Mouse (Mus musculus) central nervous system, embryonic 14 days (tissue): ENCODE measurements around the gene Pitpna. TPM values are rescaled to one million over a fixed set of nuclear protein-coding genes. Genes with fewer than 3 reads are reported as not detected.

Experiments
- polyA plus RNA-seq: library from polyadenylated mRNA; depleted of rRNA; stranded (reverse); fragments of >200 nt; gene quantifications from 2 replicates; pipeline ENCODE4 v1.2.3, GENCODE M21; 2012; rRNA removed

The Pitpna gene
- polyA plus RNA-seq = 133 and 135 TPM in 2 replicates

DNA sequence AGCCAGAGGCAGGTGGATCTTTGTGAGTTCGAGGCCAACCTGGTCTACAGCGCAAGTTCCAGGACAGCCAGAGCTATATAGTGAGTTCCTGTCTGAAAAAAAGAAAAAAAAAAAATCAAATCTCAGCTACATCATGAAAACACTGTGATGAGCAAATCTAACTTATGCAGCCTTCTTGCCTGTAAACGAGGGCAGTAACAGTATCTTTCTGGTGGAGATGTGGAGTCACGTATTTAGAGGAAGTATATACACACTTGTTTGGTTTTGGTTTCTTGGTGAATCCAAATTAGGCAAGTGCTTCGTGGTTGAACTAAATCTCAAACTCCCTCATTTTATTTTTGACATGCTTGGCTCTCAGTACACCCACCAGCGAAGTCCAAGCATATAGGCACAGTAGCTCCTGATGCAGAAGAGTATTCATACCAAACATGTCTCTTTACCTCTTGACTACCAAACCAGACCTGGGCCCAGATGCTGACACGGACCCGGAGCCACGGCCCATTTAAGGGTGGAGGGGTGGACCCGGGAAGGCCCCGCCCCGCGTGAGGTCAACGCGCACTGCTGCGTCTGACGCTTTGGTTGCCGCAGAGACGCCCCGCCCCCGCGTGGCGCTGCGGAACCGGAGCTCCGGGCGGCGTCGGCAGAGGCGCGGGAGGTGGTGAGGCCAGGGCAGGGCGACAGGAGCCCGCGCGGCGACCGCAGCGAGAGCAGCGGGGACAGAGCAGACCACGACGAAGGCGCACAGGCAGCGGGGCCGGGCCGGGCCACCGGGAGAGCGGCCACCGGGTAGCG lies at the start of gene Pitpna:
Pitpna (plus strand) TSS at position 605 of the 792 bp plus-strand sequence.

GRCm38 (mm10) chr11:75630645-75631229 lies 42.8 kb downstream of the Pitpna start, which contains the start of gene Inpp5k:
Gene Inpp5k (plus strand): TSS chr11:75630988.

DNA sequence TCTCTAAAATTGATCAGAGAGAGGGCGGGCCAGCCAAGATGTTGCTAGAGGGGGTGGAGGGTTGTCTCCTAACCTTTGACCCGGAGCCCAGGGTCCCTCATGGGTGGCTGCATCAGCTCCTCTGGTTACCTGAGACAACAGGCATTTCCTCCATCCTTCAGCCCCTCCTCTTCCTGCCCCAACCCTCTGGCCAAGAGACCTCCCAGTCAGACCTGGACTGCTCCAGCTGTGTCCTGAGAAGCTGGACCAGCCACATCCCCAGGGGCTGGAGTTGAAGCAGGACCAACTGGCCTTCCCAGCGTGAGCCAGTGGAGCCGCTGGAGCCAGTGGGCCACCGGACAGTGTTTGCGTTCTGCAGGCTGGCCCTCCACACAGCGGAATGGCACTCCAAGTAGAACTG lies 62.4 kb downstream of the Pitpna start, which contains the start of gene Myo1c:
Myo1c (plus strand) TSS at position 194 of the 400 bp plus-strand sequence.

Other genes with a start within 250 kb of the Pitpna start
- 54.6 and 59.8 TPM in 2 replicates for gene Rpa1, start 239.8 kb upstream of the Pitpna start, polyA plus RNA-seq
- 8.2 TPM in 2 replicates for gene Smyd4, start 239.7 kb upstream of the Pitpna start, polyA plus RNA-seq
- 32.4 and 60.9 TPM in 2 replicates for gene Serpinf1, start 165.4 kb upstream of the Pitpna start, polyA plus RNA-seq
- gene Serpinf2, start 148.5 kb upstream of the Pitpna start, polyA plus RNA-seq = 0.15 and 0.22 TPM in 2 replicates
- 9.6 and 10.2 TPM in 2 replicates for gene Wdr81, start 133.4 kb upstream of the Pitpna start, polyA plus RNA-seq
- gene Tlcd2, start 126.4 kb upstream of the Pitpna start, polyA plus RNA-seq = 1.8 and 3.9 TPM in 2 replicates
- gene Prpf8, start 101.3 kb upstream of the Pitpna start, polyA plus RNA-seq = 124 and 138 TPM in 2 replicates
- 1.3 and 1.6 TPM in 2 replicates for gene Rilp, start 78.0 kb upstream of the Pitpna start, polyA plus RNA-seq
- 5.4 and 5.9 TPM in 2 replicates for gene Scarf1, start 74.6 kb upstream of the Pitpna start, polyA plus RNA-seq
- 23.2 and 23.6 TPM in 2 replicates for gene Slc43a2, start 56.4 kb upstream of the Pitpna start, polyA plus RNA-seq
- gene Inpp5k, start 42.9 kb downstream of the Pitpna start, polyA plus RNA-seq = 50.6 and 55.2 TPM in 2 replicates
- gene Myo1c, start 62.4 kb downstream of the Pitpna start, polyA plus RNA-seq = 12.8 and 20.7 TPM in 2 replicates
- gene Crk, start 91.2 kb downstream of the Pitpna start, polyA plus RNA-seq = 77.4 and 84.6 TPM in 2 replicates
- gene Ywhae, start 144.8 kb downstream of the Pitpna start, polyA plus RNA-seq = 1,115 and 1,378 TPM in 2 replicates
- 4.3 and 5.3 TPM in 2 replicates for gene Doc2b, start 208.0 kb downstream of the Pitpna start, polyA plus RNA-seq